Mouse (Mus musculus) left cerebral cortex, adult 18-20 months (tissue): ENCODE results near the gene Mrgprh. TPM values are rescaled to one million over a fixed set of nuclear protein-coding genes. Genes with fewer than 3 reads are reported as not detected.
A peak's percentile ranks its signal among the peaks of the same experiment; 100 is the strongest.

Experiments
- DNase-seq, 2 experiments: peaks; one replicate each; pipeline ENCODE4 v3.0.0; 2021 to 2022; ENCODE audit warnings: low spot score in 2 of 2, mixed read lengths in 1 of 2
- microRNA-seq, 2 experiments: library from miRNA; unstranded; fragments of <30 nt; microRNA quantifications; one replicate each; pipeline ENCODE4 v1.2.0; 2021
- total RNA-seq, 2 experiments: library from RNA; stranded (reverse); gene quantifications; 2 replicates each; pipeline ENCODE4 v1.2.3; 2021

The Mrgprh gene
- total RNA-seq, 2 experiments from 2014 or later: not detected

- peak; percentile 98 to 99 for DNase-seq
Measured at GRCm38 (mm10) chr17:12915881-12916583, 40.2 kb downstream of the Mrgprh start, which contains the start of gene Mrpl18. Mrpl18 (minus strand) TSS chr17:12916345.

DNA sequence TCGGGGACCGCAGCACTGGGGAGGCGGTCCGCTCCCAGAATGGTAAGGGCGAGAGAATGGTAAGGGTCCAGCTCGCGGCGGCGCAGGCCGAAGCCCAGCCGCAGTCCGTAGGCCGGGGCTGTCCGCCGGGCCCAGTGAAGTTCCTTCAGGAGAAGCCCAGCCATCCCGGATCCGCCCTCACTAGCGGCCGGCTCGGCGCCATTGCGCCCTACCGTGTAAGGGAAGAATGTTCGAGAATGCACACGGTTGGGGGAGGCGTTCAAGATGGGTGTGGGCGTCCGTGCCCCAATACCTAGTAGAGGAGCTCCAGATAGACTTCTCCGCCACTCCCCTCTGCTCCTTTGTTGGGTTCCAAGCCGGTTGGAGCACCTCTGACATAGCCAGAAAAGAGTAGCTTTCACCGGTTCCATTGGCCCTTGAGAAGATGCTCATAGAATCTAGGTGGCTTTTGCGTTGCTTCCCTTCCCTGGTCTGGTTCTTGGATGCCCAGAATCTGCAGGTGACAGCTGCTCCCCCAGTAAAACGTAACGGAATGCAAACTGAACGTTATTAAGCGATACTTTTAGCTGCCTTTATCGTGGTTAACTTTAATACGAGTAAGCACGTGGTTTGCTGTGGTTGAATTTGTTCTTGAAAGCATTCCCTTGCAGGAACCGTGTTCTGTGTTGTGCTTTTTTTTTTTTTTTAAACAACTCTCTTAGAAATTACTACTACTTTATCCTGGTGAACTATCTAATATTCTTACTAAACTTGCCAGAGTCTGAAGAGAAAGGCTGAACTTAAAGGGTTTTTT is 41.0 kb downstream of the Mrgprh start:
- peak; percentile 27 to 54 for DNase-seq

- DNase-seq: no peak
Measured at GRCm38 (mm10) chr17:12921073-12921472, 45.2 kb downstream of the Mrgprh start.

GRCm38 (mm10) chr17:12925001-12925400 is 49.2 kb downstream of the Mrgprh start:
- no peak for DNase-seq

DNA sequence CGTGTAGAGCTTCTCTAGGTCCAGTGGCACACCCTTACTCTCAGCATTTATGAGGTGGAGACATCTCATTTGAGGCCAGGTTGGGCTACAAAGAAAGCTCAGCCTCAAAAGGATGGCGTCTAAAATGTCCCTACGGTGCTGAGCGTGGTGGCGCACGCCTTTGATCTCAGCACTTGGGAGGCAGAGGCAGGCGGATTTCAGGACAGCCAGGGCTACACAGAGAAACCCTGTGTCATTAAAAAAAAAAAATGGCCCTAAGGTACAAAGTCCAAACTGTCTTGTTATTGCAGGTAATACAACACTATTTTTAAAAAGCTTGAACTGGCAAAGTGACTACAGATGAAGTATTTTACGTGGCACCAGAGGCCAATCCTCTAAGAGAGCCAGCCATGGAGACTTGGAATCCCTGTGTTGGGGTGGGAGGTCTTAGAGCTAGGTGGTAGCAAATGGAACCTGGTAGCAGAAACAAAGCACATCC is 49.9 kb downstream of the Mrgprh start:
- DNase-seq: no peak

Small RNAs within 50 kb of the gene (microRNA-seq; reads per million reads assigned to microRNA genes)
- gene Gm24085: 0 reads per million in 2 experiments

Other genes with a start within 250 kb of the Mrgprh start
- gene Slc22a1, start 200.2 kb upstream of the Mrgprh start, total RNA-seq: 1 to 10 TPM in 1 of 2 experiments, not detected in 1; 1.2 TPM
- gene Igf2r, start 106.4 kb upstream of the Mrgprh start, total RNA-seq: 10 to 100 TPM; 26.9 to 27.0 TPM
- gene Mas1, start 7.9 kb upstream of the Mrgprh start, total RNA-seq: 10 to 100 TPM; 33.7 to 39.3 TPM
- gene Pnldc1, start 34.2 kb downstream of the Mrgprh start, total RNA-seq: 1 to 10 TPM; 2.3 to 4.2 TPM
- 100 to 1,000 TPM; 221 to 227 TPM for gene Tcp1, start 39.7 kb downstream of the Mrgprh start, total RNA-seq
- 10 to 100 TPM; 60.4 to 66.3 TPM for gene Mrpl18, start 40.3 kb downstream of the Mrgprh start, total RNA-seq
- gene Acat3, start 64.6 kb downstream of the Mrgprh start, total RNA-seq: 1 to 10 TPM; 4.8 to 5.5 TPM
- 10 to 100 TPM; 63.4 to 71.2 TPM for gene Acat2, start 84.7 kb downstream of the Mrgprh start, total RNA-seq
- gene Wtap, start 118.1 kb downstream of the Mrgprh start, total RNA-seq: 10 to 100 TPM; 54.5 to 58.9 TPM
- gene Sod2, start 130.8 kb downstream of the Mrgprh start, total RNA-seq: 100 to 1,000 TPM; 272 to 273 TPM
- not detected for gene Gpr31b, start 176.3 kb downstream of the Mrgprh start, total RNA-seq
- gene Tcp10b, start 185.1 kb downstream of the Mrgprh start, total RNA-seq: under 1 TPM; 0.73 to 0.91 TPM